Mouse (Mus musculus): ENCODE data around the gene Nfkbie.

Nfkbie gene

DNA sequence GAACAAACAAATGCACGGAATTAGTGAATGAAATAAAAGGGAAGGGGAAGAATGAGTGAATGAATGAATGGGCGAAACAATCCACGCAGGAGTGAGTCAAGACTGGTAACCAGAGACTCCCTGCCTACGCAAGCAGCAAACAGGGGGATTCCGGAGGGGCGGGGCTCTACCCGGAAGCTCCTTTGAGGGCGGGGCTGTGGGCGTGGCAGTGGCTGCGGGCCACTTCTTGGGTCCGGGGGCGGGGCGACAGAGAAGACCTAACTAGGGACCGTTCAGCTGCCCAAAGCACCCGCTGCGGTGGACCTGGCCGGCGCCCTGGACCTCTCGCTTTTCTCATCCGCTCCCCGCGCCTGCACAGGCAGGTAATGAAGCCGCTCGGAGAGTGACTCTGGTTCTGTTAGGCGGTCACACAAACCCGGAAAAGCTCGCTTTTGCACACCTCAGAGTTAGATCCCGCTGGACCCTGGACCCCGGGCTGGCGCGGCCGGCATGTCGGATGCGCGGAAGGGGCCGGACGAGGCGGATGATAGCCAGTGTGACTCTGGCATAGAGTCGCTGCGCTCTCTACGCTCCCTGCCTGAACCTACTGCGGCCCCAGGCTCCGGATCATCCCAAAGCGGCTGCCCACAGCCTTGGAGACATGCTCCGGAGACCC is at the start of gene Nfkbie:
Gene Nfkbie, plus strand, starts transcription at position 252 of the 655 bp plus-strand sequence.
- peak; percentile 93 to 96 for DNase-seq (ENCODE audit: low spot score in 2 of 2)

DNA sequence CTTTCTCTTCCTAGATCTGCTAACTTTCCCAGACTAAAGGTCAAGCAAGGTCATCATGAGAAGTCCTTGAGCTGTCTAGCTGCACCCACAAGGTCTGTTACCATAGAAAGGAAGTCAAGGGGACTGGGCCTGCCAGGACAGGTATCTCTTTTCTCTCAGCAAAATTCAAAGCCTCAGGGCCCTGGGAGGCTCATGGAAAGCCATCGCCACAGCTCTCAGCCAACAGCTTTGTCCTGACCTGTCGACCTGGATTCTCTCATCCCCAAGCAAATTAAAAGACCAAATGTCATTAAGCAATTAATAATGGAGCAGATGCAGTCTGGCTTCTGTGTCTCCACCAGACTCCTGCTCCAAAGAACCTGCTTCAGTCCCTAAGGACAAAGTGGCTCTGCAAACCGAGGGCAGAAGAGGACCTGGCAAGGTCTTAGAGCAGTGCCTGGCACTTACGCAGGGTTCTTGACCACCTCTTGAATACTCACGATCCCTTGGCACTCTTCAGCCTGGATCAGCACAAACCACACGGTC is 49.5 kb upstream of the Nfkbie start:
- no peak for DNase-seq (ENCODE audit: low spot score in 2 of 2)

DNA sequence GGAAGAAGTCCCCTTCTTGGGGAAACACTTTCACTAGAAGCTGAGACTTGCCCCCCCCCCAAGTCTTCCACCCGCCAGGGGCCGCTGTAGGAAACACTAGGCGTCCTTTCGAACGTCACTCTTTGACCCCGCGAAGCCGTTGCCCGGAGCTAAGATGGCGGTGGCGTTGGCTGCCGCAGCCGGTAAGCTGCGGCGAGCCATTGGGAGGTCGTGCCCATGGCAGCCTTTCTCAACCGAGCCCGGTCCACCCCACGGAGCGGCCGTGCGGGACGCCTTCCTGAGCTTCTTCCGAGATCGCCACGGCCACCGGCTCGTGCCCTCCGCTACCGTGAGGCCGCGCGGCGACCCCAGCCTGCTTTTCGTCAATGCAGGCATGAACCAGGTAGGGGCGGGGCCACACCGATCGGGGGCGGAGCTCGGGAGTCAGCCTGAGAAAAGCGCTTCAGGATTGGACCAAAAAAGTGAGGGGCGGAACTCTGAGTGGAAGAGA is 48.8 kb upstream of the Nfkbie start, which contains the start of gene Aars2:
Gene Aars2, plus strand, starts transcription at position 142 of the 490 bp plus-strand sequence.
- DNase-seq (ENCODE audit: low spot score in 2 of 2), result peak; percentile 84 to 94

DNA sequence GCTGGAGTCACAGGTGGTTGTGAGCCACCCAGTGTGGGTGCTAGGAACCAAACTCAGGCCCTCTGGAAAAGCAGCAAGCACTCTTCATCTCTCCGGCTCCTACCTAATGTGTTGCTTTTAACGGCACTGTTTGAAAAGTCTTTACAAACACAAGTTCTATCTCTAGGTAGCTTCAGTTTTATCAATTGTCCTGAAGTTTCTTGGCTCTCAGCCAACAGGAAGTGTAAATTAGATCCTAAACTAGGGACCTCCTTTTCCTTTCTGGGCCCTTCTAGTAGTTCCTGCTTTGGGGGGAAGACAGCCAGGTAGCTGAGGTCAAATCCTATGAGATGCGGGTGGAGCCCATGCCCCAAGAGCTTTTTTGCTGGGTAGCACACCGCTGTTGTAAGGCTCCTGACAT is 44.6 kb upstream of the Nfkbie start:
- DNase-seq (ENCODE audit: low spot score in 2 of 2), result no peak

DNA sequence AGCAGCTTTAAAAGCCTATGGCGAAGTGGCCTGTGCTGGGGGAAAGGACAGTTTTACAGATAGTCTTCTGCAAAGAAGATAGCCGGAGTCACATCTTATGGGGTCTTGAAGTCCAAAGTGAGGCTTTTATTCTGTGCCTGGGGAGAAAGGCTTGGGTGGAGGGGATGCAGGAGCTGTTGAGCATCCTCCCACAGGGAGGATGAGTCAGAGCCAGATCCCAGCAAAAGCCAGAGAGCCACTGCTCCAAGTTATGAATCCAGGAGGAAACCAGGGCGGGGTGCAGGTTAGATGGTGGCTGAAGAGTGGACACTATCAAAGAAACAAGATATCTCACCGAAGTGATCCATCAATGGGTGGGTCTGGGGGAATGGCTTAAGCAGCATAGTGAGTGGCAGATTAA is 43.7 kb upstream of the Nfkbie start:
- DNase-seq (ENCODE audit: low spot score in 2 of 2), result no peak

DNA sequence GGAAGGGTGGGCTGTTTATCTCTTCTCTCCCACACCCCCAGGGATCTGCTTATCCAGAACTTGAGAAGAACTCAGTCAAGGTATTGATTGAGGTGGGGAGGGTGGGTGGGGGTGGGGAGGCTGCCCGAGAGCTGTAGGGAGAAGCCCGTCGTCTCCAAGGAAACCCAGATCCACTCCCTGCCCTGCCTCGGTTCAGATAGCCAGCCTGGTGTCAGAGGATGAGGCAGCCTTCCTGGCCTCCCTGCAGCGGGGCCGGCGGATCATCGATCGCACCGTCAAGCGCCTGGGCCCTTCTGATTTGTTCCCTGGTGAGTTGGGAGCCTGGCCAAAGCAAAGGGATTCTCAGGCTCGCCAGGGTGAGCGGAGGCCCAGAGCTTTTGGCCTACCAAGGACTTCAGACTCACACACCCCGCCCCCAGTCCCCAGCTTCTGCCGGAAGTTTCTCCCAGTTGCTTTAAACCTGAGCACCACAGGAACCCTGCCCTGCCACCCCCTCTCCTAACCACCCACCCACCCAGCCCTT is 40.2 kb upstream of the Nfkbie start:
- DNase-seq (ENCODE audit: low spot score in 2 of 2), result no peak

DNA sequence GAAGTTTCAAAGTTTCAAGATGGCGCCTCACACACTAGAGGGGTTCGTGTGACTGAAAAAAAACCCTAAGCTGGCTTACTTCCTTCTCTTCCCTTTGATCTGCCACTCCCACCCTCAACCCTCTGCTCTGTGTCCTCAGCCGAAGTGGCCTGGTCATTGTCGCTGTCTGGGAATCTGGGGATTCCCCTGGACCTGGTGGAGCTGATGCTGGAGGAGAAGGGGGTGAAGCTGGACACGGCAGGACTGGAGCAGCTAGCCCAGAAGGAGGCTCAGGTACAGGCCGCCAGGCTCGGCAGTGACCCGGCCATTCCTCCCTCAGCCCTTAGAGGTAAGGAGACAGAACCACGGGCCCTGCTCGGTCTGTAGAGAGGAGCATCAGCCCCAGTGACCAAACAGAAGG is 39.7 kb upstream of the Nfkbie start:
- no peak for DNase-seq (ENCODE audit: low spot score in 2 of 2)

DNA sequence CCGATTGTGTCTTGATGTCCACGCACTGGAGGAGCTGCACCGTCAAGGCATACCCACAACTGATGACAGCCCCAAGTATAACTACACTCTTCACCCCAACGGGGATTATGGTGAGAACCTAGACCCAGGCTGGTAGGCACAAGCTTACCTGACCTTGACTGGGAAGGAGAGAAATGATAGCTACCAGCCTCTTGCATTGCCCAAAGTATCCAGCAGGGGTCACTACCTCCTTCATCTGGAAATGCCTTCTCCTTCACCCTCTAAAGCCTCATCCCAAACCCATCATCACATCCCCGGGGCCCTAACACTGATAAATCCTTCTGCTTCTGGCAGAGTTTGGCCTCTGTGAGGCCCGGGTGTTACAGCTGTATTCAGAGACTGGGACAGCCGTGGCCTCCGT is 39.0 kb upstream of the Nfkbie start:
- DNase-seq (ENCODE audit: low spot score in 2 of 2), result peak; percentile 36 to 64

DNA sequence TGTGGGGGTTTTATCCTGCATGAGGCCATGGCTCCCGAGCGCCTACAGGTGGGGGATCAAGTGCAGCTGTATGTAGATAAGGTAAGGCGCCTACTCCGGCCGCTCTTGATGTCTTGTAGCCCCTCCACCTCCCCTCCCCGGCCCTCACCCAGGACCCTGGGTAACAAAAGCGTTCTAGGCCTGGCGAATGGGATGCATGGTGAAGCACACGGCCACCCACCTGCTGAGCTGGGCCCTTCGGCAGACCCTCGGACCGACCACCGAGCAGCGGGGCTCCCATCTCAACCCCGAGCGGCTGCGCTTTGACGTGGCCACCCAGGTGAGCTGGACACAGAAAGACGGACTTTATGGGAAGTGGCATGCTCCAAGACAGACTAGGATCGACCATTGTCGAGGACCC is 38.4 kb upstream of the Nfkbie start:
- DNase-seq (ENCODE audit: low spot score in 2 of 2), result no peak

DNA sequence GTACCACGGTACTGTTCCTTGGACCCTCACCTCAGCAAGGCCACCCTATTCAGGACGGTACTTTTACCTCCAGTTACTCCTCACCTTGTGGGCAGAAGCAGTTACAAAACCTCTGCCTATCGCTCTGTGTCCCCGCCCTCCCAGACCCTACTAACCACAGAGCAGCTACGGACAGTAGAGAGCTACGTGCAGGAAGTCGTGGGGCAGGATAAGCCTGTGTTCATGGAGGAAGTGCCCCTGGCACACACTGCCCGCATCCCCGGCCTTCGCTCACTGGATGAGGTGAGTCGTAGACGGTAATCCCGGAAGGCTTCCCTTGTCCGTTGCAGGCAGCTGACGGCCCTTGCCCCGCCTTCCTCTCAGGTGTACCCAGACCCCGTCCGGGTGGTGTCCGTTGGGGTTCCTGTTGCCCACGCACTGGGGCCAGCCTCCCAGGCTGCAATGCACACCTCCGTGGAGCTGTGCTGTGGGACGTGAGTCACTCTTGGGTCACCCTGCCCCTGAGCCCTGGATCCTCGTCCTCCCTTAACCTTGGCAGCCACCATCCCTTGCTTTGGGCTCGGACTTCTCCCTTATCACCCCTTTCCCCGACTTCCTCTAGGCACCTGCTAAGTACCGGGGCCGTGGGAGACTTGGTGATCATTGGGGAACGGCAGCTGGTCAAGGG is 37.8 kb upstream of the Nfkbie start:
- DNase-seq (ENCODE audit: low spot score in 2 of 2), result no peak

DNA sequence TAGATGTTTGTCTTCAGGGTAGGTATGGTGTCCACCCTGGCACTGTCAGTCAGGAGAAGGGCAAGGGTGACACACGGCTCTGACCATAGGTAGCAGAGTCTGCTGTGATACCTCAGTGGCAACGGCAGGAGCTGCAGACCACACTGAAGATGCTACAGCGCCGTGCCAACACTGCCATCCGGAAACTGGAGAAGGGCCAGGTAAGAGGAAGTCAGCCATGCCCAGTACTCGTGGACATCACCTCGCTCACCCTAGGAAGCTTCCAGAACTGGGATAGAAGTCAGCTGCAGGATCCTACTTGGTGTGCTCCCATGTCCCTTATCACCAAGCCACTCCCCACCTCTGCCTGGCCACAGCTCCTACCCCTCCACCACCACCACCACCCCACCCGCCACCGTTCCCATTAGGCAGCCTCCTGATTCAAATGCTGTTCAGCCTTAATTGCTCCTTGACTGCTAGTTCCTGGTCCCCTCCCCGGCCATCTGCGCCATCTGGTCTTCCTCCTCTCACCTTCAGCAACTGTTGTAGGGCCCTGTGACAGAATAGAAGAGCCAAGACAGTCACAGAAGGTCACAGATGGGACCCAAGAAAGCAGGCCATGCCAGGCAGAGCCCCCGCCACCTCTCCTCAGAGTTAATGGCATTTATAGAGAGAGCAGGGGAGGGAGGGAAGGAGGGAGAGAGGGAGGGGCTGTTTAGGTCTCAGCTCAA is 36.6 kb upstream of the Nfkbie start:
- no peak for DNase-seq (ENCODE audit: low spot score in 2 of 2)

DNA sequence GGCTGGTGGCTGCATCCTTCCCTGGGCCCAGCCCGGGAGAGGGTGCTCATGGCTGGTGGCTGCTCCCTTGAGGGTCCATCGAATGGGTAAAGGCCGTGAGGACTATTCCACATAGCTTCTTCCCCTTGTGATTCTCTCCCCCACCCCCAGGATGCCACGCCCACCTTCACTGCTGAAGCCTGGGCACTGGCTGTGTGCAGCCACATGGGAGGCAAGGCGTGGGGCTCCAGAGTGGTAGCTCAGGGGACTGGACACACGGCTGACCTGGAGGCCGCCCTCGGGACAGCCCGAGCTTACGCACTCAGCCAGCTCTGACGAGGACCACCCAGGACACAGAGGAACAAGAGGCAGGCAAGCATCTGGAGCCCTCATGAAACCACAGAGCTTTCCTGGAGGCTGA is 35.4 kb upstream of the Nfkbie start:
- DNase-seq (ENCODE audit: low spot score in 2 of 2), result no peak

DNA sequence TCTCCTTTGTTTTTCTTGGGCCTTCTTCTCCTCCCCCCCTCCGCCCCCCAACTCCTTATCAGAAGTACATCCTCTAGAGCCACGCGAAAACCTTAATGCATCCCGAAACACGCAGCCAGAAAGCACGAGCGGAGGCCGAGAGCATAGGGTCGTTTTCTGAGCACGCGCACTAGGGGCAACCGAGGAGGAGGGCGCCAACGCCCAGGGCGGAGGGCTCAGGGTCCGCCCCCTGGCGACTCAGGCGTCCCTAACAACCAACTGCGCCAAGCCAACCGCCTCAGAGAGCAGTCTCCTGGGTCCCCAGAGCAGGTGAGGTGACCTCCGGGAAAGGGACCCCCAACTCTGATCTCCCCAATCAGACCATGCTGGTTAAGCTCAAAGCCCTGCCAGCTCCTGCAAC is 32.2 kb upstream of the Nfkbie start, which contains the start of gene Tcte1:
Gene Tcte1, plus strand, starts transcription at position 172 of the 400 bp plus-strand sequence.
- no peak for DNase-seq (ENCODE audit: low spot score in 2 of 2)

DNA sequence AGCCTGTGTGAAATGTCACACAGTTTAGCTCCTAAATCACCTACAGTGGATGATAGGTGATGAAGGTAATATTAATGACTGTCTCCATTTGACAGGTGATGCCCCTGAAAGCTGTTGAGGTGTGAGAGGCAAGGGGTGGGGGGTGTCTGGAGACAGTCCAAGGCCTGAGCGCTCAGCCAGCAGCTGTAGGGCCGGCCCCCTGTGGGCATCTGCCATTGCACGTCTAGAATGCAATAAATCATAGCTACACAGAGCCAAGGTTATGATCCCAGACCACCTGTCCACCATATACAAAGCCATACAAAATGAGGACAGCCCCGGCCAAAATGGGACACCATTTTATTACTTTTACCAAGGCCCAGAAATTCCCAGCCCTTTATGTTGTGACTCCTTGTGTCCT is 30.5 kb upstream of the Nfkbie start:
- DNase-seq (ENCODE audit: low spot score in 2 of 2), result no peak

DNA sequence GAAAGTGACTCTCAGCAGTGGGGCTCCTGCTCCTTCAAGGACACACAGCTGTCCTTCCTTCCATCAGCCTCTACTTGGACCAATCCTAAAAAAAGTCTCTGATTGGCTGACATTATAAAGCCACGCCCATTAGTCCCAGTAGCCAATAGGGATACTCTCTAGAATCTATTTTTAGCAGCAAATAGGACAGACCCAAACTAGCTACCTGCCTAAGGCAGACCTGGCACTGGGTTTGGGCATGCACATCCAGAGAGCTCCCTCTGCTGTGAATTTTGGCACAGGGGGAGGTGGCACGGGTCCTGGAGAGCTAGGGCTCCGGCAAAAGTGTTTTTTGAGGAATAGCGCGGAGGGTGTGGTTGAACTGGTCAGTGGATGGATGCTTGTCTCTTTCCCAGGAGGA is 28.9 kb upstream of the Nfkbie start:
- no peak for DNase-seq (ENCODE audit: low spot score in 2 of 2)

DNA sequence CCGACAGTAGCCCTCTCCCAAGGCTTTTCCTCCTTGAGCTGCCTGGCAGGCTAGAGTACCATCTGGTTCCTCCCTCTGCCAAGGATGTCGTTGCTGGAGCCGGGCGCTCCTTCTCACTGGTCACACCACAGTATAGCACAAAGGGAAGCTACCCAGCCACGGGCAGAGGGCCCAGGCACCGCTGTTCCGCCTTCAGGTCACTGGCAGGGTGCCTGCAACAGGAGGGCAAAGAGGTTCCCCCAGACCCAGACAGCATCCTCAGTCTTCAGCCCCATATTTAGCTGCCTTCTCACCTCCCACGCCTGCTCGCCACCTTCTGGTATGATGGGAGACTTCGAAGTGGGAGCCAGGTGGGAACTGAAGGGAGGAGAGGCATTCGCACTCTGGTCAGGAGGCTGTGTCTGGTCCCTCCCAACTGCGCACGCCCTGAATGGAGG is 25.1 kb upstream of the Nfkbie start:
- DNase-seq (ENCODE audit: low spot score in 2 of 2), result no peak

DNA sequence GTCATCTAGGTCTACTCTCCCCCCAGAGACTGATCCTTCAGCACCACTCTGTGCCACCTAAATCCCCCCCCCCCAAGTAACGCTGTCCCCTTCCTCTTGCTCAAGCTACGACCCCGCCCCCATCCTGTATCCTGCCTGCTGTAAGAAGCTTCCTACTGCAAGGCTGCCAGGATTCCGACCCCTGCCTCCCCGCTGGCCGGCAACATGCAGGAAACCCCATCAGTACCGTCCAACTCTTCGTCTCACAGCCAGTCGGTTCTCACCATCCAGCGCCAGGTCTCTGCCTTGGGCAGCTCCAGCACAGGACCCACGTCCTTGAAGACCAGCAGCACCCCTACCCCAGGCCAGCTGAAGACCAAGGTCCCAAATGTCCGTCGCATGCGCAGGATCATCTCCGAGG is 22.6 kb upstream of the Nfkbie start:
- no peak for DNase-seq (ENCODE audit: low spot score in 2 of 2)

DNA sequence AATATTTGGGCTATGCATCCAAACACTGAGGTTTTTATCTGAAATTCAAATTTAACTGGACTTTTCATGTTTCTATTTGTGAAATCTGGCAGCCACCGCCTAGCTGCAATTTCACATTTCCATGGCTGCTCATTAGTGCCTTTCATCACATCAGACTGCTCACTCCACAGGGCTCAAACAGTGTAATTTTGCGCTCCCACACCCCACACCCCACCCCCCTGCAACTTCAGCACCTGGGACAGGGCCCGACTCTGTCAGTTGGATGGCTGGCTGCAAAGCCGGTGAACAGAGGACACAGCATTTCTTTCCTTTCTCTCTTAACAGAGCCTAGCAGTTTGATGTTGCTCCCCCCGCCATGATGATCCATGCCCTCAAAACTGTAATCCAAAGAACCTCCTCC is 19.2 kb upstream of the Nfkbie start:
- DNase-seq (ENCODE audit: low spot score in 2 of 2), result no peak

DNA sequence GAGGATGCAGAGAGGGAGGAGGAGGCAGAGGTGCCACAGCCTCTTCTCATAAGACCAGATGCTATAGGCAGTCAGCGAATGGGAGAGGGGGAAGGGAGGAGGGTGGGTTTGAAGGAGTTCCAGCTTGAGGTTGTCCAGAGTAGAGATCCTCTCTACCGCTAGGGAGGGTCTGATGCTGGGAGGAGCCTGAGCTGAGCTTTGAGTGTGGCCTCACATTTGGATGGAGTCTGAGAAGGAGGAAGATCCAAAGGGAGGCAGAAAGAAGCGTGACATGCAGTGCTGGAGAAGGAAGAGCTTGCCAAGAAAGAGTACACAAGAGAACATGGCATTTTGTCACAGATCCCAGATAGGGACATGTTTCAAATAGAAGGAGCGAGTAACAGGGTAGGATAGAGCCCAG is 17.1 kb upstream of the Nfkbie start:
- DNase-seq (ENCODE audit: low spot score in 2 of 2), result no peak

DNA sequence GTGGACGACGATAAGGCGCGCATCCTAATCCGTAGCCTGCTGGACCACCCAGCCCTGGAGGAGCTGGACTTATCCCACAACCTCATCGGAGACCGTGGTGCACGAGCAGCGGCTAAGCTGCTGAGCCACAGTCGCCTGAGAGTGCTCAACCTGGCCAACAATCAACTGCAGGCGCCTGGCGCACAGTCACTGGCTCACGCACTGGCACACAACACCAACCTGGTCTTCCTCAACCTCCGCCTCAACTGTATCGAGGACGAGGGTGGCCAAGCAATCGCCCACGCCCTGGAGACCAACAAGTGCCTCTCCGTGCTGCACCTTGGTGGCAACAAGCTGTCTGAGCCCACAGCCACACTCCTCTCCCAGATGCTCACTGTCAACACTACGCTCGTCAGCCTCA is 15.8 kb upstream of the Nfkbie start:
- no peak for DNase-seq (ENCODE audit: low spot score in 2 of 2)

DNA sequence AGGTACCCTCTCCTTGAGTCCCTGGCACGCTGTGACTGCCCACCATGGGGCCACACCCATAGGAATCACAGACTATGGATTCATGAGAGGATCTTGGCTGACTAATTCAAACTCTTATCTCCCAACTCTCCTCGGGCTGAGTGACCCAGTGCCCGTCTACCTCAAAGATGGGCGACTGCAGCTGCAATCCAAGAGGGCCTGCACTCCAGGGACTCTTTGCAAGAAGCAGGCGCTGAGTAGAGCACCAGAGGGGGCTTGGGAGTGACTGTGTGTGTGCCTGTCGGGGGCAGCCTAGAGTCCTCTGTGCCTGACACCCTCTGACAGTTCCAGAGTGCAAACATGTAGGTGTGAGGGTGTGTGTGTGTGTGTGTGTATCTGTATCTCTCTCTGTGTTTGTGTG is 13.4 kb upstream of the Nfkbie start:
- DNase-seq (ENCODE audit: low spot score in 2 of 2), result no peak

DNA sequence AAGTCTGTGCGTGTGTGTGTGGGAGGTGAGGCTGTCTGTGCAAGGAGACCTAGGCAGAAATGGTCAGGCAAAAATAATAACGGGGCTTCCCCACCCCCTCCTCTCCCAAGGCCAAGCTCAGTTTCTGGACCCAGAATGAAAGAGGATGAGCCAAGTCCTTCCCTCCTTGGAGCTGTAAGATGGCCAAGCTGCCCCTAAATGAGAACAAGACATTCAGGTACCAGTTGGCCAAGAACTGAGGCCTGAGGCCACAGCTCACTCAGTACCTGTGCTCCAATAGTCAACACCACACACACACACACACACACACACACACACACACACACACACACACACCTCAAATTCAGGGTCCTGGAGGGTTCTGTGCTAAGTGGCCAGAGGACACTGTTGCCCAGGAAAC is 12.8 kb upstream of the Nfkbie start:
- DNase-seq (ENCODE audit: low spot score in 2 of 2), result no peak
